Mouse (Mus musculus): ENCODE measurements around the gene Rtl9. TPM values are rescaled to one million over a fixed set of nuclear protein-coding genes. Genes with fewer than 3 reads are reported as not detected.

Rtl9 gene
- polyA plus RNA-seq, 1 experiment = 0.10 TPM

Other genes starting within 250 kb of the Rtl9 start
- 2.1 and 2.9 TPM in 2 replicates for gene Ammecr1, start 132.9 kb upstream of the Rtl9 start, polyA plus RNA-seq (2012; rRNA removed)